Mouse (Mus musculus) MEL (cell line): ENCODE results near the gene Pdgfc. TPM values are rescaled to one million over a fixed set of nuclear protein-coding genes. Genes with fewer than 3 reads are reported as not detected.

Source experiments
- DNase-seq: peaks from one replicate; pipeline ENCODE4 v3.0.0; 2011; ENCODE audit warnings: low read depth, low spot score
- H3K27ac ChIP-seq: 2 replicates; pipeline ENCODE4 v1.5.1; 2012; ENCODE audit warnings: low read depth, mild to moderate bottlenecking, control low read depth, low read length, moderate library complexity; ENCODE audit not compliant: control insufficient read depth
- H3K27me3 ChIP-seq, 2 experiments: fragments of 150-350 bp in 1 of 2; sonication (generic) in 1 of 2; 2 replicates each; pipeline ENCODE4 v1.6.1; 2012; ENCODE audit warnings: low read length in 2 of 2, mild to moderate bottlenecking in 2 of 2, improper control_type of control experiment in 1 of 2, moderate library complexity in 1 of 2; ENCODE audit not compliant: insufficient read depth in 2 of 2, control insufficient read depth in 1 of 2
- H3K36me3 ChIP-seq, 2 experiments: 2 replicates each; pipeline ENCODE4 v1.6.1; 2012 to 2014; ENCODE audit warnings: low read length in 2 of 2, improper control_type of control experiment in 1 of 2, inconsistent platforms in 1 of 2, mild to moderate bottlenecking in 1 of 2; ENCODE audit not compliant: insufficient read depth in 2 of 2, control insufficient read depth in 1 of 2
- H3K4me1 ChIP-seq, 2 experiments: fragments of 150-350 bp in 1 of 2; sonication (generic) in 1 of 2; 2 replicates each; pipeline ENCODE4 v1.6.1; 2012; ENCODE audit warnings: low read length in 2 of 2, improper control_type of control experiment in 1 of 2, mild to moderate bottlenecking in 1 of 2; ENCODE audit not compliant: insufficient read depth in 2 of 2, control insufficient read depth in 1 of 2
- H3K4me3 ChIP-seq, 2 experiments: fragments of 150-350 bp in 1 of 2; sonication (generic) in 1 of 2; 2 replicates each; pipeline ENCODE4 v1.5.1; 2012; ENCODE audit warnings: low read depth in 2 of 2, low read length in 2 of 2, mild to moderate bottlenecking in 2 of 2, moderate library complexity in 2 of 2, control low read depth in 1 of 2, improper control_type of control experiment in 1 of 2; ENCODE audit not compliant: control insufficient read depth in 1 of 2, insufficient read depth in 1 of 2
- H3K79me2 ChIP-seq: 2 replicates; pipeline ENCODE4 v1.6.1; 2012; ENCODE audit warnings: mild to moderate bottlenecking, low read length, moderate library complexity; ENCODE audit not compliant: control insufficient read depth, poor library complexity, insufficient read depth
- H3K9ac ChIP-seq: 2 replicates; pipeline ENCODE4 v1.6.1; 2012; ENCODE audit warnings: low read depth, mild to moderate bottlenecking, control low read depth, low read length, moderate library complexity; ENCODE audit not compliant: control insufficient read depth, poor library complexity, severe bottlenecking
- H3K9me3 ChIP-seq: fragments of 150-350 bp; sonication (generic); replicated peaks from 2 replicates; pipeline ENCODE4 v1.6.1; 2012; ENCODE audit warnings: mild to moderate bottlenecking, low read length, improper control_type of control experiment, moderate library complexity; ENCODE audit not compliant: insufficient read depth
- CHD2 ChIP-seq: IDR thresholded peaks from 2 replicates; pipeline ENCODE4 v1.6.1; 2011; ENCODE audit warnings: low read length, improper control_type of control experiment
- E2F4 ChIP-seq: IDR thresholded peaks from 2 replicates; pipeline ENCODE4 v1.6.1; 2011; ENCODE audit warnings: low read depth, low read length, improper control_type of control experiment, borderline replicate concordance
- ELF1 ChIP-seq: IDR thresholded peaks from 2 replicates; pipeline ENCODE4 v1.6.1; 2014; ENCODE audit warnings: low read depth, mild to moderate bottlenecking, inconsistent platforms, low read length, improper control_type of control experiment, moderate library complexity
- MAFK ChIP-seq: IDR thresholded peaks from 2 replicates; pipeline ENCODE4 v1.6.1; 2011; ENCODE audit warnings: low read depth, mild to moderate bottlenecking, low read length, improper control_type of control experiment, borderline replicate concordance
- MAX ChIP-seq: IDR thresholded peaks from 2 replicates; pipeline ENCODE4 v1.6.1; 2011; ENCODE audit warnings: low read length, improper control_type of control experiment
- MEF2A ChIP-seq: IDR thresholded peaks from 2 replicates; pipeline ENCODE4 v1.6.1; 2014; ENCODE audit warnings: low read depth, mild to moderate bottlenecking, inconsistent platforms, low read length, improper control_type of control experiment; ENCODE audit not compliant: poor library complexity, insufficient replicate concordance, severe bottlenecking; ENCODE audit errors: extremely low read depth
- MXI1 ChIP-seq: IDR thresholded peaks from 2 replicates; pipeline ENCODE4 v1.6.1; 2011; ENCODE audit warnings: mild to moderate bottlenecking, low read depth, low read length, improper control_type of control experiment
- MYB ChIP-seq: IDR thresholded peaks from 2 replicates; pipeline ENCODE4 v1.6.1; 2011; ENCODE audit warnings: mild to moderate bottlenecking, low read depth, low read length, improper control_type of control experiment
- NRF1 ChIP-seq: IDR thresholded peaks from 2 replicates; pipeline ENCODE4 v1.6.1; 2014; ENCODE audit warnings: low read depth, mild to moderate bottlenecking, inconsistent platforms, low read length, improper control_type of control experiment, moderate library complexity; ENCODE audit not compliant: poor library complexity, insufficient read depth, severe bottlenecking
- POLR2AphosphoS5 ChIP-seq: IDR thresholded peaks from 2 replicates; pipeline ENCODE4 v1.6.1; 2012; ENCODE audit warnings: low read depth, borderline replicate concordance, mild to moderate bottlenecking, inconsistent platforms, low read length, moderate library complexity, mixed read lengths
- RCOR1 ChIP-seq: IDR thresholded peaks from 2 replicates; pipeline ENCODE4 v1.6.1; 2012; ENCODE audit warnings: low read depth, mild to moderate bottlenecking, inconsistent platforms, low read length, improper control_type of control experiment
- SIN3A ChIP-seq: IDR thresholded peaks from 2 replicates; pipeline ENCODE4 v1.6.1; 2012; ENCODE audit warnings: low read length, improper control_type of control experiment, inconsistent platforms
- UBTF ChIP-seq: IDR thresholded peaks from 2 replicates; pipeline ENCODE4 v1.6.1; 2012; ENCODE audit warnings: low read depth, mild to moderate bottlenecking, inconsistent platforms, low read length, improper control_type of control experiment, moderate library complexity, borderline replicate concordance; ENCODE audit not compliant: insufficient read depth
- USF1 ChIP-seq: IDR thresholded peaks from 2 replicates; pipeline ENCODE4 v1.6.1; 2014; ENCODE audit warnings: low read depth, mild to moderate bottlenecking, inconsistent platforms, low read length, improper control_type of control experiment, moderate library complexity
- USF2 ChIP-seq, 2 experiments: IDR thresholded peaks; 2 replicates each; pipeline ENCODE4 v1.6.1; 2011 to 2012; ENCODE audit warnings: improper control_type of control experiment in 2 of 2, low read length in 2 of 2, borderline replicate concordance in 1 of 2, inconsistent platforms in 1 of 2, low read depth in 1 of 2, mild to moderate bottlenecking in 1 of 2; ENCODE audit not compliant: insufficient read depth in 1 of 2
- ZC3H11A ChIP-seq: IDR thresholded peaks from 2 replicates; pipeline ENCODE4 v1.6.1; 2012; ENCODE audit warnings: low read depth, mild to moderate bottlenecking, inconsistent platforms, low read length, improper control_type of control experiment
- ZKSCAN1 ChIP-seq: IDR thresholded peaks from 2 replicates; pipeline ENCODE4 v1.6.1; 2012; ENCODE audit warnings: low read depth, mild to moderate bottlenecking, inconsistent platforms, low read length, improper control_type of control experiment, moderate library complexity
- ZMIZ1 ChIP-seq: IDR thresholded peaks from 2 replicates; pipeline ENCODE4 v1.6.1; 2012; ENCODE audit warnings: low read depth, mild to moderate bottlenecking, inconsistent platforms, low read length, improper control_type of control experiment, moderate library complexity
- ZNF384 ChIP-seq: IDR thresholded peaks from 2 replicates; pipeline ENCODE4 v1.6.1; 2012; ENCODE audit warnings: low read depth, mild to moderate bottlenecking, inconsistent platforms, low read length, improper control_type of control experiment
- polyA plus RNA-seq, 2 experiments: library from polyadenylated mRNA; stranded (reverse) in 1 of 2; unstranded in 1 of 2; fragments of >175 nt in 1 of 2; fragments of >200 nt in 1 of 2; gene quantifications; 2 replicates each; pipeline versions ENCODE4 v1.2.1 to v1.2.4; 2012; ENCODE audit warnings: low replicate concordance in 2 of 2, low read depth in 1 of 2; ENCODE audit not compliant: insufficient read length in 2 of 2, insufficient read depth in 1 of 2, missing spikeins in 1 of 2
- total RNA-seq: library from RNA; depleted of rRNA; stranded (reverse); fragments of 300-350 nt; gene quantifications from 2 replicates; pipeline ENCODE4 v1.2.3, GENCODE M21; 2012

Pdgfc gene
- total and polyA plus RNA-seq, 3 experiments = not detected

DNA sequence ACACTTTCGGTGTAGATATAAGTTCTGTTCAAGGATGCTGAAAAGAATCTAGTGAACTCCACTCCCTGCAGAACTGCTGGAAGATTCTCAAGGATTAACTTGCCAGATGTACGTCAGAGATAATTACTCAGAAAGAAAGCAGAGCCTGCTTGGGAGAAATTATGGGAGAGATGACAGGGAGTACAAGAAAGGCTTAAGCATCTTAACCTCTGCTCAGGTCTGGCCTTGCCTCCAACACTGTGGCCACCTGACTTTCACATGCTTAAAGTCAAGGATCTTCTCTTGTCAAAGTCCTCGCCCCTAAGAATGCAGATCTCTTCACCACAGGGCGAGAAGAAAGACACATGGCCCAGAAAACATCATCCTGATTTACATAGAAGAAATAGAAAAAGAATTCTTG lies 185.5 kb downstream of the Pdgfc start:
- H3K9ac ChIP-seq = no peak overlapping the region
- no peak overlapping the region for H3K27ac ChIP-seq
- H3K9me3 ChIP-seq = no peaks in the 10 kb centered on the region
- H3K4me1 ChIP-seq = no peaks in the 10 kb centered on the region
- H3K79me2 ChIP-seq = no peaks in the 10 kb centered on the region
- DNase-seq = no peak
- H3K4me3 ChIP-seq = no peak overlapping the region
- no peaks in the 10 kb centered on the region for H3K27me3 ChIP-seq
- no peaks in the 10 kb centered on the region for H3K36me3 ChIP-seq
- TF ChIP-seq MAX = no peak
- no peak for TF ChIP-seq E2F4
- TF ChIP-seq MXI1 = no peak
- TF ChIP-seq RCOR1 = no peak
- TF ChIP-seq MYB = no peak
- TF ChIP-seq NRF1 = no peak
- TF ChIP-seq ZNF384 = no peak
- no peak for TF ChIP-seq MAFK

DNA sequence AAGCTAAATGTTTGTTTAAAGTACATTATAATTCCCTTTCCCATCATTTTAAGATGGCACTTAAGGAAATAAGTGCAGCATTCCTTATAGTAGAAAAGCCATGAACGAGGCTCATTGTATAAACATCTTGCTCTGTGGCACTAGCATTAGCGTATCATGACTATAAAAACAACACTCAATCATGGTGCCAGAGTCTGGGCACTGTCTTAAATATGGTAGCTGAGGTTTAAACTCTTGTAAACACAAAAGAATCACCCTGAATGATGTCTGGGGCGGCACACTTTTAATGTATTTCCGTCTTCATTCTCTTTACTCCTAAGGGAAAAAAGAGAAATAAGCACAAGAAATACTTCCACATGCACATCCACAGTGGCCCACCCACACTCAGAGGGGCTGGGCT lies 192.1 kb downstream of the Pdgfc start:
- Histone ChIP-seq H3K27me3 (no peaks in the 10 kb centered on the region), H3K4me3 (no peak overlapping the region), H3K79me2 (no peaks in the 10 kb centered on the region), H3K9ac (no peak overlapping the region), H3K27ac (no peak overlapping the region), H3K36me3 (no peaks in the 10 kb centered on the region), H3K9me3 (no peaks in the 10 kb centered on the region), H3K4me1 (no peaks in the 10 kb centered on the region)
- TF ChIP-seq ZMIZ1 (no peak), POLR2AphosphoS5 (no peak), ZNF384 (no peak), UBTF (no peak), SIN3A (no peak), ZC3H11A (no peak), USF1 (no peak), MEF2A (no peak), MAX (no peak), USF2 (IDR thresholded peaks at IDR 0.05; ENCODE audit: borderline replicate concordance in 1 of 2, insufficient read depth in 1 of 2, low read depth in 1 of 2, low read length in 2 of 2) (no peak), ZKSCAN1 (no peak), E2F4 (no peak), MXI1 (no peak), CHD2 (no peak), RCOR1 (no peak), NRF1 (no peak), ELF1 (no peak)
- DNase-seq = no peak
